Mouse (Mus musculus): ENCODE measurements around the gene Galr3. TPM values are rescaled to one million over a fixed set of nuclear protein-coding genes. Genes with fewer than 3 reads are reported as not detected.

Gene Galr3
- polyA plus RNA-seq, 1 experiment from 2014 or later = 0.34 TPM

DNA sequence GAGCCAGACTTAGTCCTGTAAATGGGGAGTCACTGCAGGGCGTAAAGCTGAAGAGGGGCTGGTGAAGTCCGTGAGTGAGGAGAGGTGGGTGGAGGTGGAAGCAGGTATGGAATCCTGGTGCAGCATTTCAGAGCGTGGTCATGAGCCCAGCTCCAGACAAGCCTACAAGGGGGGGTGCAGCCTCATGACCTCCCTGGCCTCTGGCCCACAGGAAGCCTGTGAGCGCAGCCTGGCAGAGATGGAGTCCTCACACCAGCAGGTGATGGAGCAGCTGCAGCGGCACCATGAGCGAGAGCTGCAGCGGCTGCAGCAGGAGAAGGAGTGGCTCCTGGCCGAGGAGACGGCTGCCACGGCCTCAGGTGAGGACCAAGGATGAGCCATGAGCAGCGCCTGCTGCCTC is 42.1 kb upstream of the Galr3 start:
- H3K4me1 ChIP-seq (replicated peaks; ENCODE audit: control insufficient read depth, insufficient read depth) = no peaks in the 10 kb centered on the region
- TF ChIP-seq CTCF (IDR thresholded peaks at IDR 0.05; ENCODE audit: low read depth) = no peak
- no peak for TF ChIP-seq EP300 (optimal IDR thresholded peaks at IDR 0.05)
- no peak overlapping the region for H3K4me3 ChIP-seq (ENCODE audit: low read depth, low read length)
- H3K27ac ChIP-seq (replicated peaks) = no peak overlapping the region
- no peak overlapping the region for H3K9ac ChIP-seq (ENCODE audit: low read length)
- H3K27me3 ChIP-seq (ENCODE audit: control insufficient read depth, insufficient read depth, low read length) = no peaks in the 10 kb centered on the region
- H3K9me3 ChIP-seq (ENCODE audit: control insufficient read depth, low read length) = no peaks in the 10 kb centered on the region
- no peak for DNase-seq (ENCODE audit: low spot score)
- peaks cover 34% of the 10 kb centered on the region for H3K36me3 ChIP-seq (ENCODE audit: control insufficient read depth, insufficient read depth, low read length)
- no peak overlapping the region for H3K4me2 ChIP-seq (replicated peaks; ENCODE audit: low read depth)
- no peak for ATAC-seq (ENCODE audit: low FRiP score, low TSS enrichment)
- WGBS = 80% methylated on average over 11 of the region's 11 CpGs

DNA sequence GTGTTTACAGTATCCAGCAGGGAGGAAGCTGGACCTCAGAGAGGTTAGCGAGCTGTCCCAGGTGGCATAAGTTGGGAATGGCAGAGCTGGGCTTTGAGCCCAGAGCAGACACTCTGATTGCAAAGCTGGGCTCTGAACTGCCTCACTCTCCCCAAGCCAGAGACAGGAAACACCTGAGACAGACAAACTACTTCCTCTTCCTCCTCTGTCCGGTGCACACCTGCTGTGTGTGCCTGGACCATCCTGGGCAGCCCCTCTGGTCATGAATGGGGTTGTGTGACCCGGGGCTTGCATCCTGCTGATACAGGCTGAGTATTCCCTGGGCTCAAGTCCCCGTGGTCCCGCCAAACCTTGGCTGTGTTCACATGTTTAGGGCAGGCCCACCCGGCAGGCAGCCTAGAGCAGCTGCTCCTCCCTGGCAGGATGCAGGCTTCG is 41.3 kb upstream of the Galr3 start:
- no peak for ATAC-seq (ENCODE audit: low FRiP score, low TSS enrichment)

DNA sequence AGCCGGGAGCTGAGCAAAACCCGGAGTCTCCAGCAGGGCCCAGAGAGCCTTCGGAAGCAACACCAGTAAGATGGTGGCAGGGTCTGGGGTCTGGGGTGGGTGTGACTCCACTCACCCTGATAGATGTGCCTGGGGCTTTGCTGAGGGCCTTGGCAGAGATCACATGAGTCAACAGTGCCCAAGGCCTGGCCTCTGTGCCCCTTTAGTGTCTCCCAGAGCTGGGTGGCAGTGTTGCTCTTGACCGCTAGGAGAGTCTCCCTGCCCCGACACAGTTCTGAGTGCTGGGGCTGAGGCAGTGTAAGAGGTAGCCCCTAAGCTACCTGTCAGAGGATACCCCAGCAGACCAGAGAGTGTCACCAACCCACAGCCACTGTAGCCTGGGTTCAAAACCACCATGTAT is 40.1 kb upstream of the Galr3 start:
- H3K27me3 ChIP-seq (ENCODE audit: control insufficient read depth, insufficient read depth, low read length) = no peaks in the 10 kb centered on the region
- H3K9me3 ChIP-seq (ENCODE audit: control insufficient read depth, low read length) = no peaks in the 10 kb centered on the region
- no peak for DNase-seq (ENCODE audit: low spot score)
- TF ChIP-seq EP300 (optimal IDR thresholded peaks at IDR 0.05) (no peak), CTCF (IDR thresholded peaks at IDR 0.05; ENCODE audit: low read depth) (no peak)
- H3K36me3 ChIP-seq (ENCODE audit: control insufficient read depth, insufficient read depth, low read length) = peaks cover 37% of the 10 kb centered on the region
- 92% methylated on average over 5 of the region's 5 CpGs for WGBS
- H3K27ac ChIP-seq (replicated peaks) = no peak overlapping the region
- ATAC-seq (ENCODE audit: low FRiP score, low TSS enrichment) = no peak
- no peak overlapping the region for H3K4me3 ChIP-seq (ENCODE audit: low read depth, low read length)
- no peaks in the 10 kb centered on the region for H3K4me1 ChIP-seq (replicated peaks; ENCODE audit: control insufficient read depth, insufficient read depth)
- H3K9ac ChIP-seq (ENCODE audit: low read length) = no peak overlapping the region
- no peak overlapping the region for H3K4me2 ChIP-seq (replicated peaks; ENCODE audit: low read depth)

More for the DNA sequence above, 41.3 kb upstream of the Galr3 start:
- no peak overlapping the region for H3K4me2 ChIP-seq (replicated peaks; ENCODE audit: low read depth)
- H3K9me3 ChIP-seq (ENCODE audit: control insufficient read depth, low read length) = no peaks in the 10 kb centered on the region
- H3K27me3 ChIP-seq (ENCODE audit: control insufficient read depth, insufficient read depth, low read length) = no peaks in the 10 kb centered on the region
- no peak for DNase-seq (ENCODE audit: low spot score)
- H3K27ac ChIP-seq (replicated peaks) = no peak overlapping the region
- H3K9ac ChIP-seq (ENCODE audit: low read length) = no peak overlapping the region
- H3K4me3 ChIP-seq (ENCODE audit: low read depth, low read length) = no peak overlapping the region
- no peaks in the 10 kb centered on the region for H3K4me1 ChIP-seq (replicated peaks; ENCODE audit: control insufficient read depth, insufficient read depth)
- peaks cover 39% of the 10 kb centered on the region for H3K36me3 ChIP-seq (ENCODE audit: control insufficient read depth, insufficient read depth, low read length)
- TF ChIP-seq EP300 (optimal IDR thresholded peaks at IDR 0.05) (no peak), CTCF (IDR thresholded peaks at IDR 0.05; ENCODE audit: low read depth) (no peak)
- WGBS = 70% methylated on average over 7 of the region's 7 CpGs

DNA sequence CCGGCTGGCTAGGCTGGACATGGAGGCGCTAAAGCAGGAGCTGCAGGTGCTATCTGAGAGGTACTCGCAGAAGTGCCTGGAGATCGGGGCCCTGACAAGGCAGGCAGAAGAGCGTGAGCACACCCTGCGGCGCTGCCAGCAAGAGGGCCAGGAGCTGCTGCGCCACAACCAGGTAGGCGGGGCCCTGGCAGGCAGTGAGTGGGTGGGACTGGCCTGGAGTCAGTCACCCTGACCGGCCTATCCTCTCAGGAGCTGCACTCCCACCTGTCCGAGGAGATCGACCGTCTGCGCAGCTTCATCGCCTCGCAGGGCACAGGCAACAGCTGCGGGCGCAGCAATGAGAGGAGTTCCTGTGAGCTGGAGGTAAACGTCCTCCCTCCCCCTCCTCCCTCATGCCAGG is 39.6 kb upstream of the Galr3 start:
- Histone ChIP-seq H3K27ac (replicated peaks) (no peak overlapping the region), H3K9me3 (ENCODE audit: control insufficient read depth, low read length) (no peaks in the 10 kb centered on the region), H3K4me3 (ENCODE audit: low read depth, low read length) (no peak overlapping the region), H3K27me3 (ENCODE audit: control insufficient read depth, insufficient read depth, low read length) (no peaks in the 10 kb centered on the region), H3K4me1 (replicated peaks; ENCODE audit: control insufficient read depth, insufficient read depth) (no peaks in the 10 kb centered on the region), H3K4me2 (replicated peaks; ENCODE audit: low read depth) (no peak overlapping the region), H3K9ac (ENCODE audit: low read length) (no peak overlapping the region), H3K36me3 (ENCODE audit: control insufficient read depth, insufficient read depth, low read length) (peaks cover 37% of the 10 kb centered on the region)
- ATAC-seq (ENCODE audit: low FRiP score, low TSS enrichment) (no peak), DNase-seq (ENCODE audit: low spot score) (peak; percentile 33)
- TF ChIP-seq EP300 (optimal IDR thresholded peaks at IDR 0.05) (no peak), CTCF (IDR thresholded peaks at IDR 0.05; ENCODE audit: low read depth) (no peak)
- WGBS = 53% methylated on average over 19 of the region's 19 CpGs

DNA sequence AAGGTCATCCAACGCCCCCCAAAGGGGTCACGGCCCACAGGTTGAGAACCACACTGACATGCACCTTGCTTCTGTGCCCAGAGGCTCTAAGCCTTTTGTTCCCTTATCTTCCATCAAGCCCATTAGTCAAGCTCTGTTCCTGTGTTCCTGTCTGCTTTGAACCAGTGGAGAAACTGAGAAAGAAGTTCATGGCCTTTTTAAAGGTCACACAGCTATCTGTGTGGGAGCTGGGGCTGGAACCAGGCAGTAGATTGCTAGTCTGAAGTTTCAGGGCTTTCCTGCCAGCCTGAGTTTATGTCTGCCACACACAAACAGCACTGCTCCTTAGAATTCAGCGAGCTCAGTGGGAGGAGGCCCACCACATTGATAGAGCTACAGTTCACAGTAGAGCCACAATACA is 38.6 kb upstream of the Galr3 start:
- H3K4me3 ChIP-seq (ENCODE audit: low read depth, low read length) = no peak overlapping the region
- ATAC-seq (ENCODE audit: low FRiP score, low TSS enrichment) (no peak), DNase-seq (ENCODE audit: low spot score) (no peak)
- no peak overlapping the region for H3K27ac ChIP-seq (replicated peaks)
- WGBS = 78% methylated on average over 3 of the region's 3 CpGs
- H3K27me3 ChIP-seq (ENCODE audit: control insufficient read depth, insufficient read depth, low read length) = no peaks in the 10 kb centered on the region
- no peaks in the 10 kb centered on the region for H3K4me1 ChIP-seq (replicated peaks; ENCODE audit: control insufficient read depth, insufficient read depth)
- H3K9me3 ChIP-seq (ENCODE audit: control insufficient read depth, low read length) = no peaks in the 10 kb centered on the region
- H3K36me3 ChIP-seq (ENCODE audit: control insufficient read depth, insufficient read depth, low read length) = peaks cover 37% of the 10 kb centered on the region
- no peak overlapping the region for H3K9ac ChIP-seq (ENCODE audit: low read length)
- TF ChIP-seq EP300 (optimal IDR thresholded peaks at IDR 0.05) (no peak), CTCF (IDR thresholded peaks at IDR 0.05; ENCODE audit: low read depth) (no peak)
- no peak overlapping the region for H3K4me2 ChIP-seq (replicated peaks; ENCODE audit: low read depth)

DNA sequence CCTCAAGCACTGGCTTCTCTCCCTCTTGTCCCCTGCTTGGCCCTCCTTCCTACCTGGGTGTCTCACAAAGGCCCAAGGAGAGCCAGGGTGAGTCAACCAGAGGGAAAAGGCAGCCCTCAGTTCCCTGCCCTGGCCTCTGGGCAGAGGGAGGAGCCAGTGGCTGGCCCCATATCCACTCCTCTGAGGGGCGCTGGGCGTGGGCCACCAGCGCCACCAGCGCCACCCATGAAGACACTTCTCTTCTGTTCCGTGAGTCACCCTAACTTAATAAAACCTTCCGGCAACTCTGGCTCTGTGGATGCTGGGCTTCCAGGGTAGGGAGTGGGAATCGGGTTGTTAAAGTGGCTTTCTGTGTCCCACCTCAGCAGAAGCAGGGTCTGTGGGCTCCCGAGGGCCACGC is 36.1 kb upstream of the Galr3 start:
- 74% methylated on average over 9 of the region's 9 CpGs for WGBS
- H3K27ac ChIP-seq (replicated peaks) = 0 out of 2 replicates have a peak overlapping the region, but pooled peaks have one; percentile 56

More for the DNA sequence above, 36.1 kb upstream of the Galr3 start:
- Histone ChIP-seq H3K4me1 (replicated peaks; ENCODE audit: control insufficient read depth, insufficient read depth) (no peaks in the 10 kb centered on the region), H3K9ac (ENCODE audit: low read length) (no peak overlapping the region), H3K36me3 (ENCODE audit: control insufficient read depth, insufficient read depth, low read length) (peaks cover 29% of the 10 kb centered on the region), H3K4me2 (replicated peaks; ENCODE audit: low read depth) (no peak overlapping the region), H3K9me3 (ENCODE audit: control insufficient read depth, low read length) (no peaks in the 10 kb centered on the region), H3K4me3 (ENCODE audit: low read depth, low read length) (no peak overlapping the region), H3K27me3 (ENCODE audit: control insufficient read depth, insufficient read depth, low read length) (no peaks in the 10 kb centered on the region)
- ATAC-seq (ENCODE audit: low FRiP score, low TSS enrichment) (peak; percentile 50; the same call in 1 of the 2 replicates), DNase-seq (ENCODE audit: low spot score) (no peak)
- TF ChIP-seq CTCF (IDR thresholded peaks at IDR 0.05; ENCODE audit: low read depth) (no peak), EP300 (optimal IDR thresholded peaks at IDR 0.05) (no peak)

Data from stomach, postnatal 0 days (tissue).